Mouse (Mus musculus): ENCODE measurements around the gene Gm28043. TPM values are rescaled to one million over a fixed set of nuclear protein-coding genes. Genes with fewer than 3 reads are reported as not detected.
A peak's percentile ranks its signal among the peaks of the same experiment; 100 is the strongest.
"Not testable (repeated sequence)": the region's sequence is repeated elsewhere in the genome, so short reads cannot be mapped to it uniquely, and the experiment has no call there.

The Gm28043 gene
- polyA plus RNA-seq, 1 experiment, result 0.48 TPM

DNA sequence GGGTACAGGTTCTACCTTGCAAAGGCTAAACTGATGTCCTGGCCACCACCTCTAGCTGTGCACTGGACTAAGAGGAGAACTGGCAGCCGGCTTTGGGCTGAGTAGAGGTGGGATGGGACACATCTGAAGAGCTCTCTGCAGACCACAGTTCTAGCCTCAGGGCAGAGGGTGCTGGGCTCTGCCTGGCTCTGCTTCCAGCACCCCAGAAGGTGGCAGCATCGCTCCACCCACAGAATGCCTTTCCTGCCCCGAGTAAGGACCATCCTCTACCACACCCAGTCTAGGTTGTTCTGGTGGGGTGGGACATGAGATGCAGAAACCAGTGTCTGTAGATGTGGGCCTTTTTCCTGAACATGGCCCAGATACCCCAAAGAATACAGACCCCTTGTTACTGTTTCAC, 90.1 kb downstream of the Gm28043 start:
- Histone ChIP-seq H3K4me1 (ENCODE audit: control insufficient read depth, insufficient read depth, insufficient read length, low read length) (no peaks in the 10 kb centered on the region), H3K4me3 (ENCODE audit: insufficient read depth, low read depth, low read length) (no peak overlapping the region), H3K27ac (replicated peaks; ENCODE audit: low read depth, low read length) (no peak overlapping the region)

DNA sequence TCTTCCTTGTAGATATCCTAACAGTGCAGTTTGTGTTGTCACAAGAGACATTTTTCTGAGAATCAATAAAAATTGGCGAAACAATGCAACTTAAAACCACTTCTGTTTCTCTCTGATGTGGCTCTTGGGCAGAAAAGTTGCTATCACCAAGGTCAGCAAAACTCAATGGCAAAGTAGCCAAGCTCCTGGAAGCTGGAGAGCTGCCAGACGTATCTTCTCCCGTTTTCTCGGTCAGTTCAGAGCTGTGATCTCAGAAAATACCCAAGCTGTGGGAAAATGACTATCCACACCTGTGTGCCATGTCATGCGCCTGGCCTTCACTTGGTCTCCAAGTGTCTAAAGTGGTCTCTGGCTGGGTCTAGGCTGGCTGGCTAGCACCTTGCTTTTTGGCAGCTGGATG, 91.2 kb downstream of the Gm28043 start:
- no peak overlapping the region for H3K27ac ChIP-seq (replicated peaks; ENCODE audit: low read depth, low read length)
- H3K4me3 ChIP-seq (ENCODE audit: insufficient read depth, low read depth, low read length), result no peak overlapping the region
- H3K4me1 ChIP-seq (ENCODE audit: control insufficient read depth, insufficient read depth, insufficient read length, low read length), result no peaks in the 10 kb centered on the region

DNA sequence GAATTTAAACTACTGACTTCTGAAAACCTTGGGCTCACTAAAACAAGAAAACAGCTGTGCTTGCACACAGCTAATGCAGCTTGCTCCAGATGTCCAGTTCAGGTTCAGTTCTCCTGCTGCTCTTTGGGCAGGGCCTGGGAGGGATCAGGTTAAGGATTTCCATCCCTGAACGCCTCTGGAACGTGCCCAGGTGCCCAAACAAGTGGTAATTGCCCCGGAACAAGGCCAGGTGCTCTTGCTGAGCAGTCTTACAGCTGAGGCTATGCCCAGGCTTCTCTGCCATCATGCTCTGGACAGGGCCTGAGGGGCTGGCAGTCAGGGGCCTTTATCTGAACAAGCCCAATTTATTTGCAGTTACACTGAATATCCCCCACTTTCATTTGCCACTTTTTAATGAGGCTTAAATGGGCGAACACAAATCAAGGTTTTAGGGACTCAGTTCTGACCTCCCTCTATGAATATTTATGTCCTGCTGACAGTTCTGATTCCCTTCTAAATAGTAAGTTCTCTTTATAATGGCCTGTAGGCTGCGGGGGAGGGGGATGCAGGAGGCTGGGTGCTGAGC, 92.4 kb downstream of the Gm28043 start:
- H3K4me3 ChIP-seq (ENCODE audit: insufficient read depth, low read depth, low read length), result no peak overlapping the region
- peaks cover 4% of the 10 kb centered on the region for H3K4me1 ChIP-seq (ENCODE audit: control insufficient read depth, insufficient read depth, insufficient read length, low read length)
- no peak overlapping the region for H3K27ac ChIP-seq (replicated peaks; ENCODE audit: low read depth, low read length)

DNA sequence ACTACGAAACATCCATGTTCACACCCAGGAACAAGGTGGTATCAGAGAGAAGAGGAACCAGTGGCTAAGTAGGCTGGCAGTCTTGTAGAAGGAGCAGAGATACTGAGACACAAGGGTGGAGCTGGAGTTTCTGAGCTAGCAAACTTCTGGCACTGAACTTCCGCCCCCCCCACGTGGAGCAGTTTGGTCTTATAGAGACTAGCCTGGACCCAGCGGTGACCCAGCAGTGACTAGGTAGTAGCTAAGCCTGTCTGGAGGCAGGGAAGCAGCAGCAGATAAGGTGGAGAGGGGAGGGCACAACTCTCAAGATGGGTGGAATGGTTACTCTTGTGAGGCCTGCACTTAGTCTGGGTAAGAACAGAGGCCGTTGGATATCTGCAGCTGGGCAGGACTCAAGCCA, 94.1 kb downstream of the Gm28043 start:
- Histone ChIP-seq H3K4me3 (ENCODE audit: insufficient read depth, low read depth, low read length) (no peak overlapping the region), H3K27ac (replicated peaks; ENCODE audit: low read depth, low read length) (no peak overlapping the region), H3K4me1 (ENCODE audit: control insufficient read depth, insufficient read depth, insufficient read length, low read length) (peaks cover 4% of the 10 kb centered on the region)

DNA sequence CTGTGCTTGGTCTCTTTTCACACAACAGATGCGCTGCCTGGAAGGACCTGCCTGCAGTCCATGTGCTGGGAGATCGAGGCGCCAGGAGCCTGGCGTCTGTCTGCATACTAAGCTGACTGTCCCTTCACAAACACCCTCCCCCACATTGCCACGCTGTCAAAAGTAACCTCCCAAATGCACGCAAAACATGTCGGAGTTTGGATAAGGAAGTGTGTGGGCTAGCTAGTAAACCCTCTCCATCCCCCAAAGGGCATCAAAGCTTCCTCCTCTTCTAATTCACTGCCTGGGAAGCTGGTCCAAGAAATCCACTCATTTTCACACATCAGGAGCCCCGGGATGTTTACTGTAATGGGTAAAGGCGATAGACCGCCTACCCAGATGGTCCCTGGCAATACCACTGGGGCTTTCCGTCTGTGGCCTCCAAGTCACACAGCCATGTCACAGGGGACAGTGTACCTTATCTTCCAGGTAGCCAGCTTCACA, 95.9 kb downstream of the Gm28043 start:
- H3K4me1 ChIP-seq (ENCODE audit: control insufficient read depth, insufficient read depth, insufficient read length, low read length), result peaks cover 4% of the 10 kb centered on the region
- H3K4me3 ChIP-seq (ENCODE audit: insufficient read depth, low read depth, low read length), result no peak overlapping the region
- no peak overlapping the region for H3K27ac ChIP-seq (replicated peaks; ENCODE audit: low read depth, low read length)

DNA sequence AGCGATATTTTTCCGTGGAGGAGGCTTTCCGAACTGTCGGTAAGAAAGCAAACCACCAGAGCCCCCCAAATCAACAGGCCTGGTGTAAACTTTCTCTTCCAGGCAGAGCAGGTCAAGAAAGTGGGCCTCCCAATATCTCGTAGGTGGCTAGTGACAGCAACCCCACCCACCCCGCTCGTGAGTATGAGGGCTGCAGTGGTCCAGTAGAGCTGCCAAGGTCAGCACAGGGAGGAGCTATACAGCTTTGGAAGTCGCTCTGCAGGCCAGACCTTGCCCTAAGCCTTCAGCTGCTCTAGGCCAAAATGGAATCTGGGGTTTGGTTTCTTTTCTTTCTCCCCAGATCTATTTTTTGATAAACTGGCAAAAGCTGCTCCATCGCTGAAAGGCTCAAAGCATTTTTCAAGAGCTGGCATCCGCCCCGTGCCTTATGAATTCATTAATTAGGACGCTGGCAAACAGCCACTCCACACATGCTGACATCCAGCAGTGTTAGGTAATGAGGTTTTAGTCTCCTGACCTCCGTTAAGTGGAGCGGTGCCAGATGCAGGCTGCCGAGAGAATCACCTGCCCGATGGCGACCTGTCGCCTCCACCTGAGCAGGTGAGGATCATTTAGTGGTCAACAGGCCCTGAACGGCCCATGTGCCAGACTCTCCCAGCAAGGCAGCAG, 96.5 kb downstream of the Gm28043 start:
- H3K27ac ChIP-seq (replicated peaks; ENCODE audit: low read depth, low read length), result no peak overlapping the region
- no peak overlapping the region for H3K4me3 ChIP-seq (ENCODE audit: insufficient read depth, low read depth, low read length)
- H3K4me1 ChIP-seq (ENCODE audit: control insufficient read depth, insufficient read depth, insufficient read length, low read length), result peaks cover 8% of the 10 kb centered on the region

DNA sequence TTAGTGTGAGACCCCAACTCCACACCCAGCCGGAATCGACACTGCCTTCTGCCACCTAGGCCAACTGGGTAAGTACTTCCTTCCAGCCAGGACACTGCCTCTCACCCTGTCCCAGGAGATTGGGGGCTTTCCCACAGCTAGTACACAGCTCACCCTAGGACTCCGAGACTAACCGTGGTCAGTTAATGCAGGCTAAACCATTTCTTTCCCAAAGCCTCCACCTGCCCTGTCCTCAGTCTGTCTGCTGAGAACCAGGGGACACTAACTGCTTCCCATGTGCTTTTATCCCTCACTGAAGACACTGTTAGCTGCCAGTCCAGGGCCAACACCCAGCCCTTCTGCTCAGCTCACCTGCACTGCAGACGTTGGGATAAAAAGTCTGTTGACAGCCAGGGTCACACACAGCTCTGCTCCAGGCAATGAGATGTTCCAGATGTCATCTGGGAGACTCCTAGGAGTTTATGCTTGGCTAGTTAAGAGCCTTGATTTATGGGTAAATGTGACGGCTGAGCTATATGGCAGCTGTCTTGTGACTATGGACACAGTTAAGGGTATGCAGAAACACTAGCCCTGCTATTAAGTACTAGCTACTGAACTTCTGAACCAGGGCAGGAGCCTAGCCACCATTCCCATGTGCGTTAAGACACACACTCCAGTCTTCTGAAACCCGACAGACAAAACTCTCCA, 97.2 kb downstream of the Gm28043 start:
- H3K4me1 ChIP-seq (ENCODE audit: control insufficient read depth, insufficient read depth, insufficient read length, low read length), result peaks cover 8% of the 10 kb centered on the region
- no peak overlapping the region for H3K27ac ChIP-seq (replicated peaks; ENCODE audit: low read depth, low read length)
- H3K4me3 ChIP-seq (ENCODE audit: insufficient read depth, low read depth, low read length), result no peak overlapping the region

DNA sequence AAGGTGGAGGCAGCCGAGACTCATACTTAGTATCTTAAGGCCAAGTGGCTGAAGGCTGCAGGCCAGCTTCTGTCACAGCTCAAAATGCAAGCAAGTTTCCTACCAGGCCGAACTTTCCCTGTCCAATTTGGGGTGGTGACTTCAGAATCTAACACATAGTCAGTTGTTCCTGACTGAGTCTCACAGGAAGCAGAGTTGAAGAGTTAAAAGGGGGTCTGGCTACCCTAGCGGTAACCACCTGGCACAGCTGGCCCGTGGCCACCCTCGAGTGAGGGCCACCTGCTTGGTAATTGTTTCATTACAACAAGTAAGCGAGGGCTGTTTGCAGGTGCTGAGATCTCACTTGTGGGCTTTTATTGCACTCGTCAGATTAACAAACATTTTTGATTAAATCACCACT, 97.9 kb downstream of the Gm28043 start:
- Histone ChIP-seq H3K27ac (replicated peaks; ENCODE audit: low read depth, low read length) (no peak overlapping the region), H3K4me1 (ENCODE audit: control insufficient read depth, insufficient read depth, insufficient read length, low read length) (peaks cover 10% of the 10 kb centered on the region), H3K4me3 (ENCODE audit: insufficient read depth, low read depth, low read length) (no peak overlapping the region)

DNA sequence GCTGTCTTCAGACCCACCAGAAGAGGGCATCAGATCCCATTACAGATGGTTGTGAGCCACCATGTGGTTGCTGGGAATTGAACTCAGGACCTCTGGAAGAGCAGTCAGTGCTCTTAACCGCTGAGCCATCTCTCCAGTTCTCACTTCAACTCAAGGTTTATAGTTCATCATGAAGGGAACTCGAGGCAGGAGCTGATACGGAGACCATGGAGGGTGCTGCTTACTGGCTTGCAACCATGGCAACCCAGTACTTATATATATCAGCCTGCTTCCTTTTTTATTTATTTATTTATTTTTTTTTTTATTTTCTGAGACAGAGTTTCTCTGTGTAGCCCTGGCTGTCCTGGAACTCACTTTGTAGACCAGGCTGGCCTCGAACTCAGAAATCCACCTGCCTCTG, 99.1 kb downstream of the Gm28043 start:
- not testable (repeated sequence) for H3K4me3 ChIP-seq (ENCODE audit: insufficient read depth, low read depth, low read length); H3K27ac ChIP-seq (replicated peaks; ENCODE audit: low read depth, low read length)
- peaks cover 10% of the 10 kb centered on the region for H3K4me1 ChIP-seq (ENCODE audit: control insufficient read depth, insufficient read depth, insufficient read length, low read length)

DNA sequence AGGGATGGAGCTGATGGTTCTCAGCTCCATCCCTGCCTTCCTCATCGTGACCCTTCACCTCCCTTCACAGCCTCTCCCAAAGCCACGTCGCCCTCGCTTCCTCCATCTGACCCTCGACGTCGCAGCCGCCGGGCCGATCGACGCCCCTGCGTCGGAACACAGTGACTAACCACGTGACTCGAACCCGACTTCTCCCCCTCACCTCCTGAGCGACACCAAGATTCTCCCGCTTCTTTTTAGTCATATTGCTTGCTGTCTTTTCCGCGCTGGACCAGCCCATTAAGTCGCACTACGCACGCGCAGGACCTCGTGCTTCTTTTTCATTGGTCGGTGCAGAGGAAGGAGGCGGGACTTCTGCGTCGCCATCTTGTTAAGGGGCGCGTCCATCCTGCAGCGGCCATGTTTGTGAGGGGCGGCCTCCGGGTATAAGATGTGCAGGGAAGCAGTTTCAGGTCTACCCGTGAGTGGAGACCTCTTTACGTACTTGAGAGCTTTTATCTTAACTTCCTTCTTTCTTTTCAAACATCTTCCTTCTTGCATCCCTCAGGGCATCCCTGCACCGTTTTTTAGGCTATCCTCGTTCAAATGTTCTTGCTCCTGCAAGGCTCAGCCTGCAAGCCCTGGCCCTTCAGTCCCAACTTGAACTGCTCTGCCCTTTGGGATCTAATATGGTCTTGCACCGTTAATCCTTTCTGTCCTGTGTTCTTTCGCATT, 102.2 kb downstream of the Gm28043 start, which contains the start of gene Ccdc167:
Ccdc167 (minus strand) TSS at position 313 of the 714 bp plus-strand sequence.
- peaks cover 6% of the 10 kb centered on the region; the same call in 1 of the 2 replicates for H3K4me1 ChIP-seq (ENCODE audit: control insufficient read depth, insufficient read depth, insufficient read length, low read length)
- H3K27ac ChIP-seq (replicated peaks; ENCODE audit: low read depth, low read length), result peak within 1 kb of the TSS; percentile 50
- peak within 1 kb of the TSS; percentile 90 for H3K4me3 ChIP-seq (ENCODE audit: insufficient read depth, low read depth, low read length)

DNA sequence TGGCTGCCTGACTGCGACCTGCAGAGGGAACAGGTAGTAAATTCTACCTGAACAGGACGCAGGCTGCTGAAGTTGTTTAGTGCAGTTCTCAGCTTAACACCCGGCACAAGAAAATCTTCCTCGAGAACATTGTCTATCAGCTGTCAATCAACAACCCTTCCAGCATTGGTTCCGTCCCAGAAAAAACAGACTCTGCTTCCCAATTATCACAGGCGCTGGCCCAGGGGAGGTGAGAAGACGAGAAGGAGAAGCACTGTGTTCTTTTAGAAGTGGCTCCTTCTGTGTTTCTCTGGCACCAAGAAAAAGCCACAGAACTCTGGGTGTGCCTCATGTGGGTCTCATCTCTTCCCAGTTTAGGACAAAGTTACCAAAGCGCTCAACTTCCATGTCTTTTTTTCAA, 104.0 kb downstream of the Gm28043 start:
- Histone ChIP-seq H3K4me1 (ENCODE audit: control insufficient read depth, insufficient read depth, insufficient read length, low read length) (peaks cover 6% of the 10 kb centered on the region; the same call in 1 of the 2 replicates), H3K4me3 (ENCODE audit: insufficient read depth, low read depth, low read length) (no peak overlapping the region), H3K27ac (replicated peaks; ENCODE audit: low read depth, low read length) (no peak overlapping the region)

DNA sequence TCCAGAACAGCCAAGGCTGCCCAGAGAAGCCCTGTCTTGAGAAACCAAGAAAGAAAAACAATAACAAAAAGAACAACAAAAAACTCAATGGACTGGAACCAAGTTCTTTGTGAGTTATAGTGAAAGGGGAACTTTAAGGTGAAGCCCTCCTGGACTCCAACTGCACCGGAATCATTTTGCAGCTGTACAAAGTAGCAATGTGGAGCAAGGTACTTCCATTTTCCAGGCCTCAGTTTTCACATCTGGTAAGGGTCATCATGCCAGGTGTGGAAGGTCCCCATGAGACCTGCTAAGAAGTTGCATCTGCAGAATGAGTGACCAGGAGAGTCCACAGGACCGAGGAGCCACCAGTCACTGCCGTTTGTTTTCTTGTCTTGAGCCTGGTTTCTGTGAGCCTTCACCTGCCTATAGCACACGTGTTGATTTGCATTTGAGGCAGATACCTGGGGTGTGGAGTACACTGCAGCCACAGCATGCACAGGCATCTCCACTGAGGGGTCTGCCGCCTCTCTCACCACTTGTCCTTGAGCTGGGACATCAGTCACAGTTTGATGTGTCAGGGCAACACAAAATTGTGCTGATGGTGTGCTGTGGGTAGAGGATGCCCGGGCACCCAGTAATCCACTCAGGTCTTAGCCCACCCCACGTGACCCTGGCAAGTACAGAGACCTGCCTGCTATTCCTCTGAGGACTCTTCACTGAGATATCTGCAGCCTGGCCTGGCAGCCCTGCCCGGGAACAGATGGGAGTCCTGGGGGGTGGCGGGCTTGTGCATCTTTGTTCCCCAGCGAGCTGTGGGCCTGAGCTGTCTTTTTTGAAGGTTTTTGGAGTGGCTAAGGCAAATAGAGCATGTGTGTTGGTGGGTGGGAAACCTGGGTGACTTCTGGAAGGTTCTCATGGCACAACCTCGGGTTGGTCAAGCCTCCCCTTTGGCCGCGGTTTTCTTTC, 105.2 kb downstream of the Gm28043 start:
- no peak overlapping the region for H3K4me3 ChIP-seq (ENCODE audit: insufficient read depth, low read depth, low read length)
- no peak overlapping the region for H3K27ac ChIP-seq (replicated peaks; ENCODE audit: low read depth, low read length)
- peaks cover 6% of the 10 kb centered on the region; the same call in 1 of the 2 replicates for H3K4me1 ChIP-seq (ENCODE audit: control insufficient read depth, insufficient read depth, insufficient read length, low read length)

DNA sequence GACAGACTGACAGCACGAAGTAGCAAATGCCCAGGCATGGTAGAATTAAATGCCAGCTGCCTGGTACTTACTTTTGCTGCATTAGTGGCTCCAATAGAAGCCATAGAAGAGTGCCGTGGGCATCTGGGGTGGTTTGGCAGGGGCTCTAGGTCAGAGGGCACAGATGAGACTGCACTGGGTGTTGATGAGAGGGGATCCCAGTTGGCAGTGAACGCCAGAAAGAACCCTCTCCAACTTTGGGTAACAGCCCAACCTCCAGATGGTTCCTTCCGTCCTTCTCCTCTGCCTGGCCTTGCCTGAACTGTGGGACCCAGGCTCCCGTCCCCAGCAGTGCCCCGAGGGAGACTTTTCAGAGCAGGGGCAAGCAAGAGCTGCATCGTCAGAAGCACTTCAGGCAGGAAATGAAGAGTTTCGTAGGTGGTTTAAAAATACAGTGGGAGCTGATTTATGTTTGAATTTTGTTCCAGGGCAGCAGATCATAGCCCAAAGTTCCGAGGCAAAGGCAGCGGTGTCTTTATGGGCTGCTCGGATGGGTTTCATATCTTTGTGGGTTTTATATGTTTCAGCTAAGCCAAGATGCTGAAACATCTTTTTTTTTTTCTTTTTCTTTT, 106.2 kb downstream of the Gm28043 start:
- H3K4me3 ChIP-seq (ENCODE audit: insufficient read depth, low read depth, low read length), result no peak overlapping the region
- H3K27ac ChIP-seq (replicated peaks; ENCODE audit: low read depth, low read length), result no peak overlapping the region
- peaks cover 6% of the 10 kb centered on the region; the same call in 1 of the 2 replicates for H3K4me1 ChIP-seq (ENCODE audit: control insufficient read depth, insufficient read depth, insufficient read length, low read length)

DNA sequence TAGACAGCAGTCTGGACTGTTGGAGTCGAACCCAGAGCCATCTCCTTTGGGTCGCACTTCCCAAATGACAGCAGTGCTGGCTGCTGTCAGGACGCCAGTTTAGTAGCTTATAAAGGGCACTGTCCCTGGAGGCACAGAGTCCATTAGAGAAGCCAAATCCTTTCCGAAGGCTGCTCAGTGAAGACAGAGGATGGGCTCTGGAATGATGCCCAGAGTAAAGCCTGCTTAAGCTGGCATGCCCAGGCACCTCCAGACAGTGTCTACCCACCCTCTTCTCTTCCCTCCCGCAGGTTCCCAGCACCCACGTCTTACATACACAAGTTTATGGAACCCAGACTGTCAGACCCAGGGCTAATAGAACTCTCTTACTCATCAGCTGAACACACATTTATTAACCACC, 109.9 kb downstream of the Gm28043 start:
- H3K27ac ChIP-seq (replicated peaks; ENCODE audit: low read depth, low read length), result no peak overlapping the region
- no peak overlapping the region for H3K4me3 ChIP-seq (ENCODE audit: insufficient read depth, low read depth, low read length)
- H3K4me1 ChIP-seq (ENCODE audit: control insufficient read depth, insufficient read depth, insufficient read length, low read length), result no peaks in the 10 kb centered on the region

All from brown adipose tissue, adult 24 weeks (tissue).